Mouse (Mus musculus): Measurements from ENCODE around the gene Tspan18. TPM values are rescaled to one million over a fixed set of nuclear protein-coding genes. Genes with fewer than 3 reads are reported as not detected.

Tspan18 gene
- total RNA-seq, 1 experiment, result 1.4 TPM

GRCm38 (mm10) chr2:93191488-93192181, 142.7 kb downstream of the Tspan18 start:
- Histone ChIP-seq H3K27ac (ENCODE audit: insufficient read depth, low read depth, low read length, poor library complexity, severe bottlenecking) (no peak overlapping the region; the same call in 1 of the 2 replicates), H3K9me3 (ENCODE audit: control insufficient read depth, insufficient read depth, low read depth, low read length) (no peaks in the 10 kb centered on the region), H3K36me3 (ENCODE audit: control insufficient read depth, insufficient read depth, low read length, poor library complexity, severe bottlenecking) (no peaks in the 10 kb centered on the region), H3K9ac (ENCODE audit: insufficient read depth, low read depth, low read length, poor library complexity, severe bottlenecking) (no peak overlapping the region), H3K4me1 (ENCODE audit: control insufficient read depth in 2 of 2, insufficient read depth in 2 of 2, low read length in 2 of 2, poor library complexity in 1 of 2) (peaks cover 10 to 37% of the 10 kb centered on the region in 2 experiments), H3K4me3 (ENCODE audit: insufficient read depth in 1 of 2, low read depth in 1 of 2, low read length in 2 of 2, poor library complexity in 1 of 2, severe bottlenecking in 1 of 2) (peak overlapping the region in 1 of 2 experiments; percentile 44; a peak in 1 of 4 replicates)
- TF ChIP-seq MAFK (IDR thresholded peaks at IDR 0.05; ENCODE audit: insufficient read depth, low read depth, low read length) (no peak), HCFC1 (IDR thresholded peaks at IDR 0.05; ENCODE audit: borderline replicate concordance, insufficient read depth, low read length) (no peak), CHD2 (IDR thresholded peaks at IDR 0.05; ENCODE audit: low read depth, low read length) (no peak), ZC3H11A (IDR thresholded peaks at IDR 0.05; ENCODE audit: borderline replicate concordance, low read depth, low read length) (no peak), ZNF384 (IDR thresholded peaks at IDR 0.05; ENCODE audit: low read depth, low read length) (no peak)
- DNase-seq (ENCODE audit: low read depth, low spot score), result no peak
- in situ Hi-C loops (cut with MboI; ENCODE audit: low sequenced_read_pairs in 2 of 2, unreplicated experiment in 2 of 2), result no loop called here

GRCm38 (mm10) chr2:93190771-93191487, 143.4 kb downstream of the Tspan18 start:
- TF ChIP-seq ZNF384 (IDR thresholded peaks at IDR 0.05; ENCODE audit: low read depth, low read length), result peak; percentile 72; the same call in 1 of the 2 replicates
- no peak for TF ChIP-seq CHD2 (IDR thresholded peaks at IDR 0.05; ENCODE audit: low read depth, low read length)
- Histone ChIP-seq H3K27ac (ENCODE audit: insufficient read depth, low read depth, low read length, poor library complexity, severe bottlenecking) (no peak overlapping the region; the same call in 1 of the 2 replicates), H3K4me1 (ENCODE audit: control insufficient read depth in 2 of 2, insufficient read depth in 2 of 2, low read length in 2 of 2, poor library complexity in 1 of 2) (peaks cover 10 to 39% of the 10 kb centered on the region in 2 experiments), H3K9me3 (ENCODE audit: control insufficient read depth, insufficient read depth, low read depth, low read length) (no peaks in the 10 kb centered on the region), H3K9ac (ENCODE audit: insufficient read depth, low read depth, low read length, poor library complexity, severe bottlenecking) (no peak overlapping the region), H3K36me3 (ENCODE audit: control insufficient read depth, insufficient read depth, low read length, poor library complexity, severe bottlenecking) (no peaks in the 10 kb centered on the region), H3K4me3 (ENCODE audit: insufficient read depth in 1 of 2, low read depth in 1 of 2, low read length in 2 of 2, poor library complexity in 1 of 2, severe bottlenecking in 1 of 2) (peak overlapping the region; percentile 9 to 44; a peak in 2 of 4 replicates)
- in situ Hi-C loops (cut with MboI; ENCODE audit: low sequenced_read_pairs in 2 of 2, unreplicated experiment in 2 of 2), result no loop called here
- DNase-seq (ENCODE audit: low read depth, low spot score), result no peak

GRCm38 (mm10) chr2:93188761-93189458, 145.4 kb downstream of the Tspan18 start:
- H3K27ac ChIP-seq (ENCODE audit: insufficient read depth, low read depth, low read length, poor library complexity, severe bottlenecking), result no peak overlapping the region
- no peaks in the 10 kb centered on the region for H3K36me3 ChIP-seq (ENCODE audit: control insufficient read depth, insufficient read depth, low read length, poor library complexity, severe bottlenecking)
- TF ChIP-seq HCFC1 (IDR thresholded peaks at IDR 0.05; ENCODE audit: borderline replicate concordance, insufficient read depth, low read length) (no peak), CHD2 (IDR thresholded peaks at IDR 0.05; ENCODE audit: low read depth, low read length) (no peak), MAFK (IDR thresholded peaks at IDR 0.05; ENCODE audit: insufficient read depth, low read depth, low read length) (no peak), ZC3H11A (IDR thresholded peaks at IDR 0.05; ENCODE audit: borderline replicate concordance, low read depth, low read length) (no peak), ZNF384 (IDR thresholded peaks at IDR 0.05; ENCODE audit: low read depth, low read length) (no peak)
- peaks cover 10 to 40% of the 10 kb centered on the region in 2 experiments for H3K4me1 ChIP-seq (ENCODE audit: control insufficient read depth in 2 of 2, insufficient read depth in 2 of 2, low read length in 2 of 2, poor library complexity in 1 of 2)
- in situ Hi-C loops (cut with MboI; ENCODE audit: low sequenced_read_pairs in 2 of 2, unreplicated experiment in 2 of 2), result no loop called here
- peak overlapping the region; percentile 46 for H3K9ac ChIP-seq (ENCODE audit: insufficient read depth, low read depth, low read length, poor library complexity, severe bottlenecking)
- no peak for DNase-seq (ENCODE audit: low read depth, low spot score)
- peak overlapping the region; percentile 79 to 93 for H3K4me3 ChIP-seq (ENCODE audit: insufficient read depth in 1 of 2, low read depth in 1 of 2, low read length in 2 of 2, poor library complexity in 1 of 2, severe bottlenecking in 1 of 2)
- no peaks in the 10 kb centered on the region for H3K9me3 ChIP-seq (ENCODE audit: control insufficient read depth, insufficient read depth, low read depth, low read length)

GRCm38 (mm10) chr2:93188020-93188760, 146.1 kb downstream of the Tspan18 start:
- Histone ChIP-seq H3K4me3 (ENCODE audit: insufficient read depth in 1 of 2, low read depth in 1 of 2, low read length in 2 of 2, poor library complexity in 1 of 2, severe bottlenecking in 1 of 2) (peak overlapping the region; percentile 79 to 93), H3K9ac (ENCODE audit: insufficient read depth, low read depth, low read length, poor library complexity, severe bottlenecking) (peak overlapping the region; percentile 46), H3K27ac (ENCODE audit: insufficient read depth, low read depth, low read length, poor library complexity, severe bottlenecking) (no peak overlapping the region), H3K9me3 (ENCODE audit: control insufficient read depth, insufficient read depth, low read depth, low read length) (no peaks in the 10 kb centered on the region), H3K4me1 (ENCODE audit: control insufficient read depth in 2 of 2, insufficient read depth in 2 of 2, low read length in 2 of 2, poor library complexity in 1 of 2) (peaks cover 10 to 35% of the 10 kb centered on the region in 2 experiments), H3K36me3 (ENCODE audit: control insufficient read depth, insufficient read depth, low read length, poor library complexity, severe bottlenecking) (no peaks in the 10 kb centered on the region)
- in situ Hi-C loops (cut with MboI; ENCODE audit: low sequenced_read_pairs in 2 of 2, unreplicated experiment in 2 of 2), result no loop called here
- no peak for TF ChIP-seq ZNF384 (IDR thresholded peaks at IDR 0.05; ENCODE audit: low read depth, low read length)
- no peak for TF ChIP-seq MAFK (IDR thresholded peaks at IDR 0.05; ENCODE audit: insufficient read depth, low read depth, low read length)
- no peak for TF ChIP-seq HCFC1 (IDR thresholded peaks at IDR 0.05; ENCODE audit: borderline replicate concordance, insufficient read depth, low read length)
- TF ChIP-seq CHD2 (IDR thresholded peaks at IDR 0.05; ENCODE audit: low read depth, low read length), result no peak
- TF ChIP-seq ZC3H11A (IDR thresholded peaks at IDR 0.05; ENCODE audit: borderline replicate concordance, low read depth, low read length), result no peak
- no peak for DNase-seq (ENCODE audit: low read depth, low spot score)
